Mouse (Mus musculus): Measurements from ENCODE around the gene Cacnb2. TPM values are rescaled to one million over a fixed set of nuclear protein-coding genes. Genes with fewer than 3 reads are reported as not detected.

Cacnb2 gene
- polyA plus RNA-seq, 1 experiment from 2014 or later, result 1.2 TPM

GRCm38 (mm10) chr2:15027816-15028215, 424.9 kb downstream of the Cacnb2 start:
- no peak for DNase-seq (ENCODE audit: low spot score)
- H3K9me3 ChIP-seq (replicated peaks; ENCODE audit: low read length), result no peaks in the 10 kb centered on the region
- H3K4me2 ChIP-seq (ENCODE audit: low read length), result no peak overlapping the region
- no peak overlapping the region for H3K4me3 ChIP-seq (replicated peaks; ENCODE audit: low read depth, low read length)
- no peak overlapping the region for H3K9ac ChIP-seq (ENCODE audit: low read depth, low read length)
- TF ChIP-seq CTCF (IDR thresholded peaks at IDR 0.05; ENCODE audit: low read depth), result no peak
- no peaks in the 10 kb centered on the region for H3K27me3 ChIP-seq (ENCODE audit: insufficient read depth, low read length)
- 0 out of 2 replicates have a peak, but pooled peaks cover 6% of the 10 kb centered on the region for H3K36me3 ChIP-seq (ENCODE audit: insufficient read depth, low read length)
- WGBS, result 94% methylated on average over 1 of the region's 1 CpGs
- no peak for ATAC-seq (replicated peaks; ENCODE audit: low FRiP score, low read depth)
- H3K27ac ChIP-seq, result no peak overlapping the region
- H3K4me1 ChIP-seq (replicated peaks; ENCODE audit: insufficient read depth, low read length), result no peaks in the 10 kb centered on the region

Other genes with a start within 250 kb of the Cacnb2 start
- 0.05 TPM in 1 of 2 replicates, not detected in the other for gene Slc39a12, start 214.8 kb upstream of the Cacnb2 start, polyA plus RNA-seq (2015; fragmentation: Nextera tagmentation; extraction: Ambion mirVana)